Mouse (Mus musculus): ENCODE results near the gene Vps16.

DNA sequence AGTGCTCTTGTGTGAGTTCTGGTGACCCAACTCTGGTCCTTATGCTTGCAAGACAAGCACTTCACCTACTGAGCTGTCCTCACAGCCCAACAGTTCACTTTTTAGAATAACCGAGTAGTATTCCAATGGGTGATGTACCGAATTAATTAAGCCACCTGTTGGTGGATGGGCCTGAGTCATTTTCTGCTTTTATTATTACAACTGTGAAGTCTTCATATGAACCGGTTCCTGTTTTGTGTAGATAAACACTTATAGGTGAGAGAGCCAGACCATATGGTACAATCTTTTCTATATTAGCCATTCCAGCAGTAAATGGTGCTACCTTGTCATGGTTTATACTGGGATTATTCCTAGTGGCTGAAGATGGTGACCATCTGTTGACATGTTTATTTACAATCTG lies 11.4 kb upstream of the Vps16 start:
- TF ChIP-seq CTCF (IDR thresholded peaks at IDR 0.05; ENCODE audit: control insufficient read depth, insufficient read depth, insufficient replicate concordance, low read depth, low read length), result no peak
- TF ChIP-seq POLR2A (IDR thresholded peaks at IDR 0.05; ENCODE audit: control insufficient read depth, low read depth, low read length), result no peak

Data from testis, adult 2 months (tissue).